Mouse (Mus musculus) liver, adult 2 months (tissue): ENCODE measurements at regions not wholly inside any gene's neighbourhood (a gene's known extent, or its start where the extent isn't known, plus 50 kb on each side); places are given as distances from the start of the nearest gene placed in this dataset.

Experiments used
- DNase-seq: peaks from one replicate; pipeline ENCODE4 v3.0.0-alpha.2; 2011; ENCODE audit warnings: low read depth, low spot score; ENCODE audit errors: extremely low read depth
- H3K27ac ChIP-seq: fragments of 200-500 bp; replicated peaks from 2 replicates; pipeline ENCODE4 v1.5.1; 2012; ENCODE audit warnings: low read depth, mild to moderate bottlenecking, control low read depth, inconsistent platforms, low read length; ENCODE audit not compliant: insufficient read depth
- H3K27me3 ChIP-seq: fragments of 200-500 bp; 2 replicates; pipeline ENCODE4 v1.6.1; 2012; ENCODE audit warnings: mild to moderate bottlenecking, moderate library complexity, low read length, inconsistent platforms; ENCODE audit not compliant: control insufficient read depth, insufficient read depth
- H3K36me3 ChIP-seq: fragments of 200-500 bp; 2 replicates; pipeline ENCODE4 v1.6.1; 2012; ENCODE audit warnings: low read length, inconsistent platforms; ENCODE audit not compliant: control insufficient read depth, insufficient read depth
- H3K4me1 ChIP-seq: fragments of 200-500 bp; 2 replicates; pipeline ENCODE4 v1.6.1; 2011; ENCODE audit warnings: low read length; ENCODE audit not compliant: control insufficient read depth, insufficient read depth
- H3K4me3 ChIP-seq: fragments of 200-500 bp; 2 replicates; pipeline ENCODE4 v1.5.1; 2011; ENCODE audit warnings: low read depth, mild to moderate bottlenecking, control low read depth, low read length, moderate library complexity; ENCODE audit not compliant: insufficient read depth
- H3K79me2 ChIP-seq: fragments of 200-500 bp; 2 replicates; pipeline ENCODE4 v1.6.1; 2012; ENCODE audit warnings: inconsistent platforms, mild to moderate bottlenecking, low read length, moderate library complexity; ENCODE audit not compliant: control insufficient read depth, insufficient read depth
- H3K9ac ChIP-seq: fragments of 200-500 bp; 2 replicates; pipeline ENCODE4 v1.6.1; 2012; ENCODE audit warnings: low read depth, mild to moderate bottlenecking, control low read depth, inconsistent platforms, low read length
- CTCF ChIP-seq: fragments of 200-500 bp; IDR thresholded peaks from 2 replicates; pipeline ENCODE4 v1.5.1; 2011; ENCODE audit warnings: low read depth, low read length, control low read depth
- POLR2A ChIP-seq: fragments of 200-500 bp; IDR thresholded peaks from 2 replicates; pipeline ENCODE4 v1.6.1; 2011; ENCODE audit warnings: low read length, control low read depth; ENCODE audit not compliant: insufficient read depth; ENCODE audit errors: extremely low read depth
- WGBS: fragments of 180-500 bp; shearing (Covaris S2); methylation state at CpG from one replicate; pipeline ENCODE4 v1.1.7; 2018; 5-methylcytosine and 5-hydroxymethylcytosine counted together

GRCm38 (mm10) chr4:94049629-94050310, 506.6 kb upstream of the Gm10306 start:
- H3K27ac ChIP-seq: no peak overlapping the region
- no peaks in the 10 kb centered on the region for H3K27me3 ChIP-seq
- H3K4me1 ChIP-seq: no peaks in the 10 kb centered on the region
- 81% methylated on average over 5 of the region's 5 CpGs for WGBS
- DNase-seq: no peak
- no peaks in the 10 kb centered on the region for H3K79me2 ChIP-seq
- no peaks in the 10 kb centered on the region for H3K36me3 ChIP-seq
- no peak overlapping the region for H3K4me3 ChIP-seq
- H3K9ac ChIP-seq: no peak overlapping the region
- TF ChIP-seq POLR2A: no peak
- no peak for TF ChIP-seq CTCF

- Histone ChIP-seq H3K27ac (no peak overlapping the region), H3K27me3 (no peaks in the 10 kb centered on the region), H3K4me3 (no peak overlapping the region), H3K9ac (no peak overlapping the region), H3K79me2 (no peaks in the 10 kb centered on the region), H3K36me3 (no peaks in the 10 kb centered on the region), H3K4me1 (no peaks in the 10 kb centered on the region)
- no peak for TF ChIP-seq CTCF
- TF ChIP-seq POLR2A: no peak
- no peak for DNase-seq
- 77% methylated on average over 11 of the region's 11 CpGs for WGBS
Measured at GRCm38 (mm10) chr4:94052249-94053162, 503.8 kb upstream of the Gm10306 start.

- WGBS: 73% methylated on average over 9 of the region's 9 CpGs
- no peak overlapping the region for H3K4me3 ChIP-seq
- no peaks in the 10 kb centered on the region for H3K36me3 ChIP-seq
- H3K9ac ChIP-seq: no peak overlapping the region
- H3K27ac ChIP-seq: no peak overlapping the region
- no peaks in the 10 kb centered on the region for H3K4me1 ChIP-seq
- no peak for DNase-seq
- H3K79me2 ChIP-seq: no peaks in the 10 kb centered on the region
- H3K27me3 ChIP-seq: no peaks in the 10 kb centered on the region
- TF ChIP-seq CTCF (no peak), POLR2A (no peak)
Measured at GRCm38 (mm10) chr4:94073178-94073870, 483.0 kb upstream of the Gm10306 start.

- Histone ChIP-seq H3K36me3 (no peaks in the 10 kb centered on the region), H3K27me3 (no peaks in the 10 kb centered on the region), H3K27ac (no peak overlapping the region), H3K4me3 (no peak overlapping the region), H3K79me2 (no peaks in the 10 kb centered on the region), H3K4me1 (no peaks in the 10 kb centered on the region), H3K9ac (no peak overlapping the region)
- no peak for TF ChIP-seq CTCF
- TF ChIP-seq POLR2A: no peak
- WGBS: 85% methylated on average over 3 of the region's 3 CpGs
- no peak for DNase-seq
Measured at GRCm38 (mm10) chr4:94082839-94083238, 473.5 kb upstream of the Gm10306 start.

GRCm38 (mm10) chr4:94094379-94094778, 462.0 kb upstream of the Gm10306 start:
- Histone ChIP-seq H3K4me1 (no peaks in the 10 kb centered on the region), H3K36me3 (no peaks in the 10 kb centered on the region), H3K4me3 (no peak overlapping the region), H3K9ac (no peak overlapping the region), H3K27ac (no peak overlapping the region), H3K27me3 (no peaks in the 10 kb centered on the region), H3K79me2 (no peaks in the 10 kb centered on the region)
- TF ChIP-seq POLR2A (no peak), CTCF (no peak)
- 71% methylated on average over 5 of the region's 5 CpGs for WGBS
- DNase-seq: no peak
